Mouse (Mus musculus) gastrocnemius, postnatal 25 days (tissue): ENCODE measurements around the gene Large2. TPM values are rescaled to one million over a fixed set of nuclear protein-coding genes. Genes with fewer than 3 reads are reported as not detected.

Experiments used
- DNase-seq: peaks from one replicate; pipeline ENCODE4 v3.0.0; 2022
- microRNA-seq, 2 experiments: library from miRNA; unstranded; fragments of <30 nt; microRNA quantifications; one replicate each; pipeline ENCODE4 v1.2.0; 2021; ENCODE audit warnings: borderline replicate concordance in 2 of 2
- total RNA-seq, 2 experiments: library from RNA; stranded (reverse); gene quantifications; 1 replicate in 1 of 2; 2 replicates in 1 of 2; pipeline ENCODE4 v1.2.3; 2021

The Large2 gene
- total RNA-seq, 2 experiments from 2014 or later, result 0.54 to 0.88 TPM

DNA sequence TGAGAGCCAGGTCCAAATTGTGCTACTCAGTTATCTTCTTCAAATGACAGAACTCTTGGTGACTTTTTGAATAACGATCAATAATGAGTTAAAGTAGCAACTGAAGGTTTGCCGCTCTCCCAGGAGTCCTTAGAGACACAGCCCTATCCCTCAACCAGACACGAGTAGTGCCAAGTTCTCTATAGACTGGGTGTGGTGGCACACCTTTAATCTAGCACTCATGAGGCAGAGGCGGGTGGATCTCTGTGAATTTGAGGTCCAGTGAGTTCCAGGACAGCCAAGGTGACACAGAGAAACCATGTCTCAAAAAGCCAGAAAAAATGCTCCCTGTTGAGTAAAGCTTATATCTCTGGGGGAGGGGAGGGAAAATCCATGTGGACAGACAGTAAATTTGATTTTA, 47.1 kb downstream of the Large2 start:
- DNase-seq, result no peak

DNA sequence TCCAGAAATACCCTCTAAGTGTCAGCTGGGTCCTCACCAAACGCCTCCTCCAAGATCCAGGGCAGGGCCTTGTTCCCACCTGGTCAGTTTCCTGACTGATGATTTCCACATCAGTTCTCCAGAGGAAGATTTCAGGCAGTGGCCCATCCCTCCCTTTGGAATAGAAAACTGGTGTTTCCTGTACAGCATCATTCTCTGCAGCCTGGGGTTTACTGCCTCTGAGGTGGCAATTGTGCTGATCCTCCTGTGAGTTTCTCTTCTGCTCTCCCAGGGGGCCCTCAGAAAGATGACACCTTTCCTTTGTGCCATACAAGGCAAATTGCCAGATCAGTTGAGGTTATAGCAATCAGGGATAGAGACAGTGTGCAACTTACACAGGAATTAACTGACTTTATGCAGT, 48.4 kb downstream of the Large2 start:
- DNase-seq, result no peak

DNA sequence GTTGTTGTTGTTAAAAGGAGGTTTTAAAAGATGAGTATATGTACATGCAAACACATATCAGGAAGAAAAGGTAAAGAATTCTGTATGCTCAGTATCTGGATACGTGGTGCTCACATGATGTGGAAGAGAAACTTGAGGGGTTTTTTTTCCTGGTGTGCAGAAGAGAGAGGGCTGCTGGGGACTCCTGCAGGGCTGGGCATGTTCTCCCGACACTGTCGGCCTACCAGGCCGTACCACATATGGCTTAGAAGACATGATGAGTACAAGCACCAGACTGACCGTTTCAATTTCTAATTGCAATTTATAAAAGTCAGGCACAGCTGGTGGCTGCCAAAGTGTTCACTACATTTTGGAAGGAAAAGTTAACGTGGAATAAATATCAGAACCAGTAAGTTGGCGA, 49.0 kb downstream of the Large2 start:
- DNase-seq, result no peak

DNA sequence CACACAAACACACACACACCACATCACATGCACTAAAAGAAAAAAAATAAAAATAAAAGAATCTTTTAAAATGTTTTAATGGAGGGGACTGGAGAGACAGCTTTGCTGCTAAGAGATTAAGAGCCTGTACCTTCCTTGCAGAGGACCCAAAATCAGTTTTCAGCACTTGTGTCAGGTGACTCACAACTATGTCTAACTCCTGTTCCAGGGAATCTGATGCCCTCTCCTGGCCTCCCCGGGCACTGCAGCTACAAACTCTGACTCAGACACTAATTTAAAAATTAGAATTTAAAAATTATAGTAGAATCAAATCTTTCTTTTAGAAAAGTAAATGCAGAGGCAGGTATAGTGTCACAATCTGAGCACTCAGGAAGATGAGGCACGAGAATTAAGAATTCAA, 52.0 kb downstream of the Large2 start:
- no peak for DNase-seq

DNA sequence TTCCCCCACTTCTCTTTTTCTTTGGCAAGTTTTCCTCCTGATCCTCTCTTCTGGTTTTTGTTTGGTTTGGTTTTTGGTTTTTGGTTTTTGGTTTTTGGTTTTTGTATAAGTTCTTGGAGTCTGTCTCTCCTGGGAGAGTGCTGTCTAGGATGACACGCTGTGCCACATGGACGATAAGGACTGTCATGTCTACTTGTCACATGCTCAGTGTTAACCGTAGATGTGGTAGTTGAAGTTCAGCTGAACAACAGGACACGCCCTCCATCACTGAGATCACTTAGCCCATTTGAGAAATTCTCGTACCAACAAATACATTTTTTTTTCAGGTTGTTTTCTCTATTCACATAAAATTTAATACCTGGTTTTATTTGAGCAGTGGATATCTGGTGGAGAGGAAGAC, 57.4 kb downstream of the Large2 start:
- DNase-seq, result no peak

DNA sequence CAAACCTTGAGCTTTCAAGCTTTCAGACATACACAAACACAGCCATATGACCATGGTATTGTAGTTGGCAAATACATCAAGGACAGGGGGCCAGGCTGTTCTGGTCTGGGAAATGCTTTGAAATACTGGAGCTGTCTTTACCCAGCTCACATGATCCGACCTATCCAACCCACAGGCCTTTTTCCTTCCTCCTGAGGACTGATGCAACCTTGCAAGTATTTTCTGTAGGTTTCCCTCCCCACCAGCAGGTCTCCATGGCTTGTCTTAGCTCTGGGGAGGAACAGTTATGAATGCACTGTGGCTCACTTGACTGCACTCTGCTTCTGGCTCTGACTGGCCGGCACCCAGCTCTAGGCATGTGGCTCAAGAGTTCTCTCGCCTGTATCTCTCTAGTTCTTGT, 58.0 kb downstream of the Large2 start:
- DNase-seq, result no peak

Small RNA genes lying within 50 kb of the gene (microRNA-seq; reads per million reads assigned to microRNA genes)
- 0 reads per million in 2 experiments for gene Mir7000

Other genes starting within 250 kb of the Large2 start
- gene Pex16, start 193 bp downstream of the Large2 start, total RNA-seq, result 10 to 100 TPM; 16.7 to 18.9 TPM
- 1 to 10 TPM in 1 of 2 experiments, under 1 TPM in 1; 0.87 to 1.0 TPM for gene 1700029I15Rik, start 7.7 kb upstream of the Large2 start, total RNA-seq
- gene Mapk8ip1, start 26.4 kb upstream of the Large2 start, total RNA-seq, result 1 to 10 TPM; 7.9 to 9.2 TPM
- gene Cry2, start 59.2 kb upstream of the Large2 start, total RNA-seq, result 10 to 100 TPM; 11.9 to 19.8 TPM
- gene Slc35c1, start 85.7 kb upstream of the Large2 start, total RNA-seq, result 1 to 10 TPM; 5.1 to 5.6 TPM
- gene Chst1, start 224.8 kb upstream of the Large2 start, total RNA-seq, result 1 to 10 TPM; 1.4 to 3.8 TPM